Mouse (Mus musculus) liver, adult 2 months (tissue): ENCODE results near the gene Shc3. TPM values are rescaled to one million over a fixed set of nuclear protein-coding genes. Genes with fewer than 3 reads are reported as not detected.

Source experiments
- DNase-seq: peaks from one replicate; pipeline ENCODE4 v3.0.0-alpha.2; 2011; ENCODE audit warnings: low read depth, low spot score; ENCODE audit errors: extremely low read depth
- H3K27ac ChIP-seq: fragments of 200-500 bp; replicated peaks from 2 replicates; pipeline ENCODE4 v1.5.1; 2012; ENCODE audit warnings: low read depth, mild to moderate bottlenecking, control low read depth, inconsistent platforms, low read length; ENCODE audit not compliant: insufficient read depth
- H3K27me3 ChIP-seq: fragments of 200-500 bp; 2 replicates; pipeline ENCODE4 v1.6.1; 2012; ENCODE audit warnings: mild to moderate bottlenecking, moderate library complexity, low read length, inconsistent platforms; ENCODE audit not compliant: control insufficient read depth, insufficient read depth
- H3K36me3 ChIP-seq: fragments of 200-500 bp; 2 replicates; pipeline ENCODE4 v1.6.1; 2012; ENCODE audit warnings: low read length, inconsistent platforms; ENCODE audit not compliant: control insufficient read depth, insufficient read depth
- H3K4me1 ChIP-seq: fragments of 200-500 bp; 2 replicates; pipeline ENCODE4 v1.6.1; 2011; ENCODE audit warnings: low read length; ENCODE audit not compliant: control insufficient read depth, insufficient read depth
- H3K4me3 ChIP-seq: fragments of 200-500 bp; 2 replicates; pipeline ENCODE4 v1.5.1; 2011; ENCODE audit warnings: low read depth, mild to moderate bottlenecking, control low read depth, low read length, moderate library complexity; ENCODE audit not compliant: insufficient read depth
- H3K79me2 ChIP-seq: fragments of 200-500 bp; 2 replicates; pipeline ENCODE4 v1.6.1; 2012; ENCODE audit warnings: inconsistent platforms, mild to moderate bottlenecking, low read length, moderate library complexity; ENCODE audit not compliant: control insufficient read depth, insufficient read depth
- H3K9ac ChIP-seq: fragments of 200-500 bp; 2 replicates; pipeline ENCODE4 v1.6.1; 2012; ENCODE audit warnings: low read depth, mild to moderate bottlenecking, control low read depth, inconsistent platforms, low read length
- CTCF ChIP-seq: fragments of 200-500 bp; IDR thresholded peaks from 2 replicates; pipeline ENCODE4 v1.5.1; 2011; ENCODE audit warnings: low read depth, low read length, control low read depth
- POLR2A ChIP-seq: fragments of 200-500 bp; IDR thresholded peaks from 2 replicates; pipeline ENCODE4 v1.6.1; 2011; ENCODE audit warnings: low read length, control low read depth; ENCODE audit not compliant: insufficient read depth; ENCODE audit errors: extremely low read depth
- WGBS: fragments of 180-500 bp; shearing (Covaris S2); methylation state at CpG from one replicate; pipeline ENCODE4 v1.1.7; 2018; 5-methylcytosine and 5-hydroxymethylcytosine counted together
- polyA plus RNA-seq: library from polyadenylated mRNA; depleted of rRNA; stranded (reverse); fragments of >200 nt; gene quantifications from 2 replicates; pipeline ENCODE4 v1.2.3, GENCODE M21; 2012
- total RNA-seq: library from RNA; depleted of rRNA; stranded (reverse); fragments of >200 nt; gene quantifications from 2 replicates; pipeline ENCODE4 v1.2.3, GENCODE M21; 2014

The Shc3 gene
- total and polyA plus RNA-seq, 2 experiments = 0.09 TPM; not detected in 1

- DNase-seq = no peak
- H3K27me3 ChIP-seq = peaks cover 31% of the 10 kb centered on the region
- H3K9ac ChIP-seq = no peak overlapping the region
- H3K4me3 ChIP-seq = no peak overlapping the region
- no peaks in the 10 kb centered on the region for H3K79me2 ChIP-seq
- no peak overlapping the region for H3K27ac ChIP-seq
- TF ChIP-seq POLR2A = no peak
- no peak for TF ChIP-seq CTCF
- H3K4me1 ChIP-seq = no peaks in the 10 kb centered on the region
- WGBS = 2% methylated on average over 38 of the region's 38 CpGs
- H3K36me3 ChIP-seq = no peaks in the 10 kb centered on the region
Measured at GRCm38 (mm10) chr13:51567411-51567851, 1.8 kb downstream of the Shc3 start.

GRCm38 (mm10) chr13:51567078-51567395 is 2.2 kb downstream of the Shc3 start:
- H3K27me3 ChIP-seq = peaks cover 31% of the 10 kb centered on the region
- H3K79me2 ChIP-seq = no peaks in the 10 kb centered on the region
- H3K27ac ChIP-seq = no peak overlapping the region
- no peak for DNase-seq
- no peaks in the 10 kb centered on the region for H3K36me3 ChIP-seq
- WGBS = 3% methylated on average over 42 of the region's 42 CpGs
- H3K4me1 ChIP-seq = no peaks in the 10 kb centered on the region
- no peak overlapping the region for H3K4me3 ChIP-seq
- H3K9ac ChIP-seq = no peak overlapping the region
- no peak for TF ChIP-seq CTCF
- no peak for TF ChIP-seq POLR2A

- Histone ChIP-seq H3K36me3 (no peaks in the 10 kb centered on the region), H3K79me2 (no peaks in the 10 kb centered on the region), H3K4me3 (no peak overlapping the region), H3K27ac (no peak overlapping the region), H3K9ac (no peak overlapping the region), H3K27me3 (peaks cover 31% of the 10 kb centered on the region), H3K4me1 (no peaks in the 10 kb centered on the region)
- WGBS = 13% methylated on average over 22 of the region's 22 CpGs
- TF ChIP-seq POLR2A (no peak), CTCF (no peak)
- DNase-seq = no peak
Measured at GRCm38 (mm10) chr13:51566371-51567077, 2.7 kb downstream of the Shc3 start.

DNA sequence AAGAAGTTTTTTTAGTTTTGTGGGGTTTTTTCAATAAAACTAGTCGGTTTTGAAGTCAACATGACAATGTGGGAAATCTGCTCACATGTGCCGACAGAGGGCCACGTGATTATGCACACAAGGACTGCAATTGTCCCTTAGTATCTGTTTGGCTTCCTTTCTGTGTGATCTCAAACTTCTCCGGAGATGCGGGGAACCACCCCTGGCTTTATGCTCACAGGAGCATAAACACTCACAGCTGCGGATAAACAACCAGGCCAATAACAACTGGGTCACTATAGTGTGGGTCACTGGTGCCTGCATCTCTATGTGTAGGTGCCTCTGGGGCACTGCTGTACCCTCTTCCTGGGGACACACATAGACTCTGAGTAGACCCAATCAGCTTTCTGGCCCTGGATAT is 4.5 kb downstream of the Shc3 start:
- Histone ChIP-seq H3K27ac (no peak overlapping the region), H3K36me3 (no peaks in the 10 kb centered on the region), H3K4me1 (no peaks in the 10 kb centered on the region), H3K9ac (no peak overlapping the region), H3K4me3 (no peak overlapping the region), H3K27me3 (peaks cover 24% of the 10 kb centered on the region), H3K79me2 (no peaks in the 10 kb centered on the region)
- DNase-seq = no peak
- 60% methylated on average over 6 of the region's 6 CpGs for WGBS
- TF ChIP-seq CTCF (no peak), POLR2A (no peak)

DNA sequence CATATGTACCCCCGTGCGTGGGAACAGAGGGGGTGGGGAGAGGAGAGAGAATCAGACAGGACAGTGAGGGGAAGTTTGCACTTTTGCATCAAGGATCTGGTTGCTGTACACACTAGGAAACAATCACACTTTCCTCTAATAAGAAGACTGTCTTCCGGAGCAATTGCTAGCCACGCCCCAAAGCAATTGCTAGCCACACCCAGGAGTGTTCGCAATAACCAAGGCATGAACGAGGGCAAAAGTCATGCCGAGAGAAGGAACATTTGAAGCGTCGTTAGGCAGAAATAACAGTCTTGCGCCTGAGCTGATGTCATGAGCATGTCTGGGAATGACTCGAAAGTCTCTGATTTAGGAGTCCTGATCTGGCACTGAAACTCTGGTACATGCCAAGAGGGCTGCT is 15.9 kb downstream of the Shc3 start:
- WGBS = 85% methylated on average over 11 of the region's 11 CpGs
- Histone ChIP-seq H3K36me3 (no peaks in the 10 kb centered on the region), H3K27ac (no peak overlapping the region), H3K4me1 (no peaks in the 10 kb centered on the region), H3K4me3 (no peak overlapping the region), H3K9ac (no peak overlapping the region), H3K27me3 (0 out of 2 replicates have a peak, but pooled peaks cover 3% of the 10 kb centered on the region), H3K79me2 (no peaks in the 10 kb centered on the region)
- TF ChIP-seq POLR2A = no peak
- no peak for DNase-seq

DNA sequence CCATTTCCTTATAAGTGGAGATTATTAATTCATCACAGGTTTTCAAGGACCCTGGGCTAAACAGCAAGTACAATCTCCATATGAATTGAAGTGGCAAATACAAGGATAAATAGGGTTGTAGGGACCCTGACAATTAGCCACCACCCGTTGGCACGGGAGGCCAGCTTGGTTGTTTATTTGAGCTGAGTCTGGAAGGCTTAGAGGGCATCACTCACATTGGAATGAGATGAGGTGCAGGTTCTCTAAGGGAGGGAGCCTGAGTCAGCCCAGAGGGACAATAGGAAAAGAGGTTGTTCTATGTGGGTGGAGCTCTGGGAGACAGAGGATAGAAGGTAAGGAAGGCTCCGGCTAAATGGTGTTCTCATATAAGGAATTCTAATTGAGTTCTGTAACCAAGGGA is 17.0 kb downstream of the Shc3 start:
- H3K27ac ChIP-seq = no peak overlapping the region
- TF ChIP-seq CTCF = no peak
- no peak overlapping the region for H3K9ac ChIP-seq
- H3K4me1 ChIP-seq = no peaks in the 10 kb centered on the region
- H3K36me3 ChIP-seq = no peaks in the 10 kb centered on the region
- WGBS = 79% methylated on average over 3 of the region's 3 CpGs
- DNase-seq = no peak
- no peak overlapping the region for H3K4me3 ChIP-seq
- H3K79me2 ChIP-seq = no peaks in the 10 kb centered on the region
- 0 out of 2 replicates have a peak, but pooled peaks cover 3% of the 10 kb centered on the region for H3K27me3 ChIP-seq
